Mouse (Mus musculus): ENCODE measurements at regions not wholly inside any gene's neighbourhood (a gene's known extent, or its start where the extent isn't known, plus 50 kb on each side); places are given as distances from the start of the nearest gene placed in this dataset.

- TF ChIP-seq CHD1 (IDR thresholded peaks at IDR 0.05; ENCODE audit: low read depth, low read length): no peak
- TF ChIP-seq USF1 (IDR thresholded peaks at IDR 0.05; ENCODE audit: low read depth, low read length): no peak
- TF ChIP-seq POLR2A (IDR thresholded peaks at IDR 0.05; ENCODE audit: control insufficient read depth in 1 of 2, insufficient read depth in 1 of 2, low read depth in 1 of 2, low read length in 2 of 2, poor library complexity in 1 of 2): no peak
- no peak for TF ChIP-seq USF2 (IDR thresholded peaks at IDR 0.05; ENCODE audit: borderline replicate concordance in 1 of 2, insufficient read depth in 1 of 2, low read depth in 1 of 2, low read length in 2 of 2)
- no peak for TF ChIP-seq CTCF (IDR thresholded peaks at IDR 0.05 in 2 of 3, conservative IDR thresholded peaks at IDR 0.05 in 1 of 3; ENCODE audit: control insufficient read depth in 1 of 3, insufficient read depth in 1 of 3, low read depth in 2 of 3, low read length in 3 of 3, poor library complexity in 1 of 3, severe bottlenecking in 1 of 3)
- TF ChIP-seq GATA1 (IDR thresholded peaks at IDR 0.05; ENCODE audit: low read depth, low read length): no peak
- TF ChIP-seq ZNF384 (IDR thresholded peaks at IDR 0.05; ENCODE audit: low read depth, low read length): no peak
These were observed 616.4 kb downstream of the Kcnj2 start for GRCm38 (mm10) chr11:111682341-111682740.
